Mouse (Mus musculus) CH12.LX (cell line): ENCODE data around the gene Bcl7b. TPM values are rescaled to one million over a fixed set of nuclear protein-coding genes. Genes with fewer than 3 reads are reported as not detected.
A peak's percentile ranks its signal among the peaks of the same experiment; 100 is the strongest.

ENCODE experiments used
- DNase-seq: peaks from one replicate; pipeline ENCODE4 v3.0.0-alpha.2; 2013; ENCODE audit errors: extremely low read depth
- H3K27ac ChIP-seq: 2 replicates; pipeline ENCODE4 v1.5.1; 2012; ENCODE audit warnings: low read depth, mild to moderate bottlenecking, control low read depth, moderate library complexity; ENCODE audit not compliant: insufficient read depth
- H3K27me3 ChIP-seq: replicated peaks from 2 replicates; pipeline ENCODE3; 2012; ENCODE audit warnings: inconsistent platforms
- H3K36me3 ChIP-seq, 2 experiments: replicated peaks in 1 of 2; 2 replicates each; pipeline versions ENCODE3 to v1.6.1; 2012; ENCODE audit warnings: inconsistent platforms in 1 of 2, low read length in 1 of 2, mild to moderate bottlenecking in 1 of 2, mixed read lengths in 1 of 2, moderate library complexity in 1 of 2; ENCODE audit not compliant: control insufficient read depth in 1 of 2, insufficient read depth in 1 of 2
- H3K4me1 ChIP-seq, 2 experiments: 2 replicates each; pipeline ENCODE4 v1.6.1; 2012; ENCODE audit warnings: inconsistent platforms in 1 of 2, moderate library complexity in 1 of 2; ENCODE audit not compliant: insufficient read depth in 2 of 2, control insufficient read depth in 1 of 2
- H3K4me2 ChIP-seq: 2 replicates; pipeline ENCODE4 v1.6.1; 2012; ENCODE audit warnings: low read depth, mild to moderate bottlenecking, control low read depth; ENCODE audit not compliant: poor library complexity, insufficient read depth, severe bottlenecking
- H3K4me3 ChIP-seq, 3 experiments: fragments of 150-350 bp in 1 of 3; sonication (generic) in 1 of 3; replicated peaks in 1 of 3; 2 replicates each; pipeline versions ENCODE3 to v1.5.1; 2011 to 2012; ENCODE audit warnings: low read depth in 2 of 3, low read length in 2 of 3, mild to moderate bottlenecking in 2 of 3, moderate library complexity in 2 of 3, control low read depth in 1 of 3, improper control_type of control experiment in 1 of 3, inconsistent platforms in 1 of 3, mixed read lengths in 1 of 3; ENCODE audit not compliant: poor library complexity in 1 of 3
- H3K79me2 ChIP-seq: replicated peaks from 2 replicates; pipeline ENCODE4 v1.6.1; 2012; ENCODE audit warnings: mild to moderate bottlenecking, moderate library complexity; ENCODE audit not compliant: control insufficient read depth, poor library complexity, insufficient read depth, severe bottlenecking; ENCODE audit errors: extremely low read depth
- H3K9ac ChIP-seq: 2 replicates; pipeline ENCODE4 v1.6.1; 2012; ENCODE audit warnings: low read depth, mild to moderate bottlenecking, control low read depth, moderate library complexity; ENCODE audit not compliant: insufficient read depth
- H3K9me3 ChIP-seq: replicated peaks from 2 replicates; pipeline ENCODE3; 2012; ENCODE audit warnings: low read length, inconsistent platforms, mixed read lengths
- BHLHE40 ChIP-seq: IDR thresholded peaks from 2 replicates; pipeline ENCODE4 v1.6.1; 2011; ENCODE audit warnings: mild to moderate bottlenecking, low read depth, low read length, improper control_type of control experiment
- CHD1 ChIP-seq: IDR thresholded peaks from 2 replicates; pipeline ENCODE4 v1.6.1; 2012; ENCODE audit warnings: low read depth, low read length, improper control_type of control experiment, inconsistent platforms
- E2F4 ChIP-seq: IDR thresholded peaks from 2 replicates; pipeline ENCODE4 v1.6.1; 2011; ENCODE audit warnings: low read depth, low read length, improper control_type of control experiment; ENCODE audit not compliant: insufficient replicate concordance
- ELF1 ChIP-seq: IDR thresholded peaks from 2 replicates; pipeline ENCODE4 v1.6.1; 2014; ENCODE audit warnings: low read depth, mild to moderate bottlenecking, inconsistent platforms, low read length, improper control_type of control experiment
- EP300 ChIP-seq: IDR thresholded peaks from 2 replicates; pipeline ENCODE4 v1.6.1; 2011; ENCODE audit warnings: low read length, improper control_type of control experiment
- GABPA ChIP-seq: IDR thresholded peaks from 2 replicates; pipeline ENCODE4 v1.6.1; 2012; ENCODE audit warnings: low read depth, low read length, improper control_type of control experiment, inconsistent platforms; ENCODE audit not compliant: insufficient replicate concordance
- JUN ChIP-seq: IDR thresholded peaks from 2 replicates; pipeline ENCODE4 v1.6.1; 2011; ENCODE audit warnings: low read depth, mild to moderate bottlenecking, low read length, improper control_type of control experiment, moderate library complexity; ENCODE audit not compliant: insufficient read depth
- JUND ChIP-seq: conservative IDR thresholded peaks from 2 replicates; pipeline ENCODE4 v1.6.1; 2011; ENCODE audit warnings: low read depth, low read length, improper control_type of control experiment
- KAT2A ChIP-seq: IDR thresholded peaks from 2 replicates; pipeline ENCODE4 v1.6.1; 2012; ENCODE audit warnings: low read length, improper control_type of control experiment, inconsistent platforms; ENCODE audit not compliant: insufficient replicate concordance
- MAZ ChIP-seq: IDR thresholded peaks from 2 replicates; pipeline ENCODE4 v1.6.1; 2012; ENCODE audit warnings: low read depth, mild to moderate bottlenecking, inconsistent platforms, low read length, improper control_type of control experiment, moderate library complexity
- PAX5 ChIP-seq: IDR thresholded peaks from 2 replicates; pipeline ENCODE4 v1.6.1; 2012; ENCODE audit warnings: low read length, inconsistent platforms, mixed read lengths
- POLR2A ChIP-seq: IDR thresholded peaks from 2 replicates; pipeline ENCODE4 v1.6.1; 2011; ENCODE audit warnings: low read depth, mild to moderate bottlenecking, improper control_type of control experiment, low read length
- POLR2AphosphoS2 ChIP-seq: IDR thresholded peaks from 2 replicates; pipeline ENCODE4 v1.6.1; 2011; ENCODE audit warnings: low read depth, low read length, improper control_type of control experiment
- RAD21 ChIP-seq: IDR thresholded peaks from 2 replicates; pipeline ENCODE4 v1.6.1; 2011; ENCODE audit warnings: low read depth, mild to moderate bottlenecking, low read length, improper control_type of control experiment, moderate library complexity
- SIN3A ChIP-seq: IDR thresholded peaks from 2 replicates; pipeline ENCODE4 v1.6.1; 2012; ENCODE audit warnings: low read length, improper control_type of control experiment, inconsistent platforms
- SMC3 ChIP-seq: IDR thresholded peaks from 2 replicates; pipeline ENCODE4 v1.6.1; 2011; ENCODE audit warnings: low read depth, low read length, improper control_type of control experiment
- TCF12 ChIP-seq: IDR thresholded peaks from 2 replicates; pipeline ENCODE4 v1.6.1; 2014; ENCODE audit warnings: low read depth, mild to moderate bottlenecking, inconsistent platforms, low read length, improper control_type of control experiment
- UBTF ChIP-seq: IDR thresholded peaks from 2 replicates; pipeline ENCODE4 v1.6.1; 2012; ENCODE audit warnings: low read depth, mild to moderate bottlenecking, inconsistent platforms, low read length, improper control_type of control experiment, moderate library complexity
- USF2 ChIP-seq: conservative IDR thresholded peaks from 2 replicates; pipeline ENCODE4 v1.6.1; 2011; ENCODE audit warnings: low read depth, low read length, improper control_type of control experiment
- ZC3H11A ChIP-seq: IDR thresholded peaks from 2 replicates; pipeline ENCODE4 v1.6.1; 2012; ENCODE audit warnings: low read depth, mild to moderate bottlenecking, inconsistent platforms, low read length, improper control_type of control experiment
- ZKSCAN1 ChIP-seq: IDR thresholded peaks from 2 replicates; pipeline ENCODE4 v1.6.1; 2012; ENCODE audit warnings: low read depth, inconsistent platforms, low read length, improper control_type of control experiment, borderline replicate concordance
- ZMIZ1 ChIP-seq: IDR thresholded peaks from 2 replicates; pipeline ENCODE4 v1.6.1; 2012; ENCODE audit warnings: low read depth, mild to moderate bottlenecking, inconsistent platforms, low read length, improper control_type of control experiment
- dilution Hi-C: fragments of 300-500 bp; cut with MboI; formaldehyde crosslinking; loops from 2 replicates; pipeline ENCODE4 v1.14.3; 2020; ENCODE audit warnings: low sequenced_read_pairs; ENCODE audit not compliant: extremely low pct_unique_long_range_greater_than_20kb, extremely low pct_ligation_motif_present
- in situ Hi-C: fragments of 300-500 bp; cut with MboI; formaldehyde crosslinking; loops from 3 replicates; pipeline ENCODE4 v1.14.3; 2019; ENCODE audit warnings: low sequenced_read_pairs, low pct_ligation_motif_present, low pct_unique_long_range_greater_than_20kb, mixed read lengths
- polyA plus RNA-seq: library from polyadenylated mRNA; unstranded; fragments of >175 nt; gene quantifications from 2 replicates; pipeline ENCODE4 v1.2.1, GENCODE M21; 2012; ENCODE audit warnings: low read depth; ENCODE audit not compliant: insufficient read length
- total RNA-seq, 2 experiments: library from RNA; depleted of rRNA; stranded (reverse); fragments of 300-350 nt in 1 of 2; fragments of >200 nt in 1 of 2; gene quantifications; 2 replicates each; pipeline ENCODE4 v1.2.3; 2012 to 2014

Bcl7b gene
- total and polyA plus RNA-seq, 3 experiments: 20.1 to 40.8 (median 24.1) TPM

GRCm38 (mm10) chr5:135185596-135185995 is 17.5 kb downstream of the Bcl7b start (continued):
- TF ChIP-seq ZC3H11A (no peak), RAD21 (peak; percentile 25), KAT2A (no peak), PAX5 (no peak), GABPA (no peak), SIN3A (peak; percentile 52; the same call in 1 of the 2 replicates), ZKSCAN1 (no peak), UBTF (no peak), ELF1 (no peak), POLR2A (no peak), CHD1 (no peak), E2F4 (no peak), SMC3 (peak; percentile 29; the same call in 1 of the 2 replicates), ZMIZ1 (no peak), EP300 (no peak), JUN (no peak), MAZ (peak; percentile 91)

- Histone ChIP-seq H3K27ac (peak overlapping the region; percentile 82), H3K36me3 (peaks cover 10 to 24% of the 10 kb centered on the region in 2 experiments), H3K9me3 (peaks cover 6% of the 10 kb centered on the region), H3K4me3 (peak overlapping the region; percentile 45 to 97 (median 56)), H3K27me3 (no peaks in the 10 kb centered on the region), H3K4me1 (peaks cover 0 to 41% of the 10 kb centered on the region in 2 experiments; a peak in 2 of 4 replicates), H3K79me2 (peaks cover 40% of the 10 kb centered on the region), H3K4me2 (peak overlapping the region; percentile 91), H3K9ac (peak overlapping the region; percentile 89)
- no peak for TF ChIP-seq JUND
- 0 out of 2 replicates have a peak, but pooled peaks have one; percentile 6 for TF ChIP-seq USF2
- peak; percentile 95 for TF ChIP-seq BHLHE40
- no peak for TF ChIP-seq TCF12
- TF ChIP-seq POLR2AphosphoS2: no peak
- dilution Hi-C loops (no loop called here), in situ Hi-C loops (no loop called here)
- no peak for DNase-seq
Measured at GRCm38 (mm10) chr5:135186231-135186620, 18.1 kb downstream of the Bcl7b start.
